Mouse (Mus musculus) retina, embryonic 14.5 days (tissue): ENCODE measurements around the gene Pappa.

ENCODE experiments used
- DNase-seq: peaks from one replicate; pipeline ENCODE4 v3.0.0-alpha.2; 2015; ENCODE audit warnings: low spot score

The Pappa gene

DNA sequence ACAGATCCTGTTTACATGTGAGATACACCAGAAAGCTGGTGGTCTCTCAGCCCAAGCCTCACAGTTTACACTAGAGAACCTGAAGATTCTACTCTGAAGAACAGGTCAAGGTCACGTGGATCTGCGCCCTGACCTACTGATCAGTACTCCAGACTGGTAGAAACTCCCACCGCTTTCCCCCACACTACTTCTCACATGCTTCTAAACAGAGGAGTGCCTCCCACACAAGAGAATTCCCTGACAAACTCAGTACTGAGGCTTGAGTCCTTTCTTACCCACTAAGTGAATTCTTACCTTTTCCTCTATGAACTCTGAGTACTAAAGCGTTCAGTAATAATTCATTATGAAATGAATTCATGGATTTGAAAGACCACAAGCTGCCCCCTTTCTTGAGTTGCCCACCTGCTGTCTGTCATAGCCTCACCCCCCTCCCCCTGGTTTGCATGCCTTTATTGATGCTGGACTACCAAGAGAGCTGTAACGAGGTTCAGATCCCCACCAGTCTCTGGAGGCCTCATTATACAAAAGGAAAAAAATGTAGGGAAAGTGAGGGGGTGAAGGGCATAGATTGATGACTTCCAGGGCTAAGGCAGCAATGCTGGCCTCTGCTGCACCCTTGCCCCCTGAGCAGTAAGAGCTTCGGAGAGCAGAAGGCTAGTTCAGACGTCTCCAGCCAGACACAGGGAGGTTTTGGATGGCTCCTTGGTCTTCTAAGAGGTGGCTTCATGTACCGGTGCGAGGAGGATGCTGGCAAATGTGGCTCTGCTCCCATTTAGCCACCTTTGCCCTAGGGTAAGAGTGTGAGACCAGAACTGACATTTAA lies 204.7 kb downstream of the Pappa start:
- DNase-seq: no peak

GRCm38 (mm10) chr4:65333718-65334117 lies 209.7 kb downstream of the Pappa start:
- no peak for DNase-seq

GRCm38 (mm10) chr4:65341766-65342165 lies 217.8 kb downstream of the Pappa start:
- no peak for DNase-seq

DNA sequence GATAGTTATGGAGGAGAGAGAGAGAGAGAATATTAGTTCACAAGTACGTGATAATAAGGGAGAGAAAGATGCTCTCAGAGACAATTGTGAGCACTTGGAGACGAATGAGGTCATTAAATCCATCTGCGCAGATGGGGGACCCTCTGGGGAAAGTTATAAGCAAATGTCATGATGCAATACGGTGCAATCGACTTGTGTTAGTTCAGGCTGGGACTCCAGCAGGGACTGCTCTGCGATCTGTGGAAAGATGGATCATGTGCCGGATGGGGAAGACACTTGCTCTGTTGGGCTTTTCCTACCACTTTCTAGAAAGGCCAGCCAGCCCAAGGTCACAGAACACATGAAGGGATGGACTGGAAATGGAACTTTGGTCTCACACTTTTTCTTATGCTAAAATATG lies 226.5 kb downstream of the Pappa start:
- no peak for DNase-seq

- DNase-seq: no peak
Observed at GRCm38 (mm10) chr4:65354580-65354979, 230.6 kb downstream of the Pappa start.

DNA sequence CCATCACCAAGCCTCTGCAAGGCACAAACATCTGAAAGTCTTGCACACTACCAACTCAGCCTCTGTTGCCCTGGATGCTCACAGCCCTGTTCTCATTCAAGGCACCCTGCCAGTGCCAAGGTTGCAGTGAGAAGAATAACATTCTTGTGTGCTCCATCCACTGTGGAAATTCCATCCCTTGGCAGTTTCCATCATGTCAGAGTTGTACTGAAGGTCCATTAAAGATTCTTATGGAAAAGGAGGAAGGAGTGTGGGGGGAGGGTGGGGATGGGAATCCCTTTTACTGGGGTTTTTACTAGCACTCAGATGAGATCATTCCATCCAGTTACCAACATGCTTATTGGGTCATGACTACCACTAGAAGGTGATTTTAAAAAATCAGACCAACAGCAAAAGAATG lies 243.2 kb downstream of the Pappa start:
- DNase-seq: no peak

GRCm38 (mm10) chr4:65372731-65373130 lies 248.8 kb downstream of the Pappa start:
- no peak for DNase-seq

DNA sequence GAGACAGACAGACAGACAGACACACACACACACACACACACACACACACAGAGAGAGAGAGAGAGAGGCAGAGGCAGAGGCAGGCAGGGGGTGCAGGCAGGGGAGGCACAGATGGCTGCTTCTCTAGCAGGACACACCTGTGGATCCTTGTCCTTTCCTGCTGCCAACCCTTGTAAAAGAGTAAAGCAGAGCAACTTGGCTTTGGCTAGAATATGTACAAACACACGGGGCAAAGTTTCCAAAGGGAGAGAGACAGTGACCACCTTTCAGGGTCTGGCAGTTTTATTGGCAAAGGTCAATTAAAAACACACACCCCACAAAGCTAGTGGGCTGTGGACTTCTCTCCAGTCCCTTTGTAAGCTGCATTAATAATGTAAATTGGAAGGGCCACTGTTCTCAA lies 249.9 kb downstream of the Pappa start:
- DNase-seq: no peak

DNA sequence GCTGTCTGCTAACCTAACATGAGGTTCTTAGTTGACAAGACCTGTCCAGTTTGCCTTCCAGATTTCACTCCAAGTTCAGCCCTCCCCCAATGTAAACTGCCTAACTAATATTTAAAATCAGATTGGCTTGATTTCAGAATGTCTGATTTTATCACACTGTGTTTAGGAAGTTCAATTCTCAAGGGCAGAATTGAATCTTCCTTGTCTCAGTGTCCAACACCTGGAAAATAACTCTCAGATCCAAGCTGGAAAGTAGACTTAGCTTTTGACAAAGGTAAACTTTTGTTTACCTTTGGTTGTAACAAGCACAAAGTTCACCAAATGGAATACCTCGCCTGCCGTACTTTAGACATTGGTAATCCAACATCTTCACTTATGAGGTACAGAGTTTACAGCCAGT lies 252.6 kb downstream of the Pappa start:
- DNase-seq: no peak

DNA sequence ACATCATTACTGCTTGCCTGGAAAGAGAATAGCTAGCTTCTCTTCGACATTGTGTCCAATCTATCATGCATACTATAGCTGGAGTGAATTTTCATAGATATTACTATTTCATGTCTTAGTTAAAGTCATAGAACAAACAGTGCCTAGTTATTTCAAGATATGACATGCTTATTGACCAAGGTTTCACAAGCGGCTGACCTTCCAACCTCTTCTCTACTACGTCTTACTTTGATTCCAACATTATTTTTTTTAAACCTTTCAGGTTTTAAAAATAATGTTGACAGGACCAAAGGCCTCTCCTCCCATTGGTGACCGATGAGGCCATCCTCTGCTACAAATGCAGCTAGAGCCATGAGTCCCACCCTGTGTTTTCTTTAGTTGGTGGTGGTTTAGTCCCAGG lies 255.5 kb downstream of the Pappa start:
- no peak for DNase-seq

- no peak for DNase-seq
Observed at GRCm38 (mm10) chr4:65383070-65383469, 259.1 kb downstream of the Pappa start.

DNA sequence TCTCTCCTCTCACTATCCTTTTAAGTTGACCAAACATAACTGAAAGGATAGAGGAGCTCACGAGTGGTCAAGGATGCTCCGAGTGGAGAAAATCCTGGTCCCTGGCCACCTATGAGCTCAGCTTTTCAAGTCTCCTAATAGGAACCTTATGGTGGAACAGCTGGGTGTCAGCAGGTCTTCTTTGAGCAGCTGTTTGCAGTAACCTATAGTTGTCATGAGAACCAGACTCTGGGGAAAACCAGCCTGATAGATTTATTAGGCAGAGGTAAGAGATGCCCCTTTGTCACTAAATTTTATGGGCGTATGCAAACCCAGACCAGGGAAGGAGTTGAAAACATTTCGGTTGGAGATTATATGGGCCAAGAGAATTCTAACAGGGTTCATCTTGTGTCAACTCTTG lies 267.0 kb downstream of the Pappa start:
- no peak for DNase-seq

- no peak for DNase-seq
Observed at GRCm38 (mm10) chr4:65396806-65397205, 272.8 kb downstream of the Pappa start.

- DNase-seq: no peak
Observed at GRCm38 (mm10) chr4:65399457-65399856, 275.5 kb downstream of the Pappa start.

- no peak for DNase-seq
Observed at GRCm38 (mm10) chr4:65402286-65402685, 278.3 kb downstream of the Pappa start.

DNA sequence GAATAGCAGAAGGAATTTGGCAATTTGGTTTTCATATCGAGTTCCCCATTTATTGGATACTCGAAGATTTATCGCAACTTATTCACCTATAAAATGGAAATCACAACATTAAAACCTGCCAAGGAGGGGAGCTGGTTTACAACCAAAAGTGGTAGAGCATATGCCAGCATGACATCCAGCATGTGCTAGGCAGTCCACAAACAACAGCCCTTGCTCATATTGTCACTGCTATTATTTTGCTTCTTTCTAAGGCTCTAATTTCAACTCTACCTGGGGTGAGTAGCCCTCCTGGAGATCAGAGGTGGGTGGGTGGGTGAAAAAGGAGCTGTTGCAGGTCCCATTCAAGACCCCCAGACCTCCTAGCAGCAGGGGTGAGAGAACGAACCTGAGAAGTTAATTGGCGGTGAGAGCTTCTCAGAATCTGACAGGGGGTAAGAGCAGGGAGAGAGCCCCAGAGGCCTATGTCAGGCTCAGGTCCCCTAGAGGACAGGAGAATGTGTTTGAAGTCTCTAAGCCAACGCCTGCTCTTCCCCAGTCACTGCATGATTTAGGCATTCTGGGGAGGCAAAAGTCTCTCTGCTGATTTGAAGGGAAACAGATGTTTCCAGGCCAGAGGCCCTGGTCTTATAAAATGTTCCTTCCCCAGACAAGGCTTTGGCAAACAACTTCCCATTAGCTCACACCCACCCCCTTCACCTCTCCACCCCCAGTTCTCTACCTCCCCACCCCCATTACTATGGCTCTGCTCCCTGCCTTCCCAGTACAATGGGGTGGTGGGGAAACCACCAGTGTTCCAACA lies 279.1 kb downstream of the Pappa start:
- DNase-seq: no peak
